Mouse (Mus musculus) MEL (cell line): ENCODE measurements around the gene Deup1. TPM values are rescaled to one million over a fixed set of nuclear protein-coding genes. Genes with fewer than 3 reads are reported as not detected.

Experiments used
- DNase-seq: peaks from one replicate; pipeline ENCODE4 v3.0.0; 2011; ENCODE audit warnings: low read depth, low spot score
- H3K27ac ChIP-seq: 2 replicates; pipeline ENCODE4 v1.5.1; 2012; ENCODE audit warnings: low read depth, mild to moderate bottlenecking, control low read depth, low read length, moderate library complexity; ENCODE audit not compliant: control insufficient read depth
- H3K27me3 ChIP-seq, 2 experiments: fragments of 150-350 bp in 1 of 2; sonication (generic) in 1 of 2; 2 replicates each; pipeline ENCODE4 v1.6.1; 2012; ENCODE audit warnings: low read length in 2 of 2, mild to moderate bottlenecking in 2 of 2, improper control_type of control experiment in 1 of 2, moderate library complexity in 1 of 2; ENCODE audit not compliant: insufficient read depth in 2 of 2, control insufficient read depth in 1 of 2
- H3K36me3 ChIP-seq, 2 experiments: 2 replicates each; pipeline ENCODE4 v1.6.1; 2012 to 2014; ENCODE audit warnings: low read length in 2 of 2, improper control_type of control experiment in 1 of 2, inconsistent platforms in 1 of 2, mild to moderate bottlenecking in 1 of 2; ENCODE audit not compliant: insufficient read depth in 2 of 2, control insufficient read depth in 1 of 2
- H3K4me1 ChIP-seq, 2 experiments: fragments of 150-350 bp in 1 of 2; sonication (generic) in 1 of 2; 2 replicates each; pipeline ENCODE4 v1.6.1; 2012; ENCODE audit warnings: low read length in 2 of 2, improper control_type of control experiment in 1 of 2, mild to moderate bottlenecking in 1 of 2; ENCODE audit not compliant: insufficient read depth in 2 of 2, control insufficient read depth in 1 of 2
- H3K4me3 ChIP-seq, 2 experiments: fragments of 150-350 bp in 1 of 2; sonication (generic) in 1 of 2; 2 replicates each; pipeline ENCODE4 v1.5.1; 2012; ENCODE audit warnings: low read depth in 2 of 2, low read length in 2 of 2, mild to moderate bottlenecking in 2 of 2, moderate library complexity in 2 of 2, control low read depth in 1 of 2, improper control_type of control experiment in 1 of 2; ENCODE audit not compliant: control insufficient read depth in 1 of 2, insufficient read depth in 1 of 2
- H3K79me2 ChIP-seq: 2 replicates; pipeline ENCODE4 v1.6.1; 2012; ENCODE audit warnings: mild to moderate bottlenecking, low read length, moderate library complexity; ENCODE audit not compliant: control insufficient read depth, poor library complexity, insufficient read depth
- H3K9ac ChIP-seq: 2 replicates; pipeline ENCODE4 v1.6.1; 2012; ENCODE audit warnings: low read depth, mild to moderate bottlenecking, control low read depth, low read length, moderate library complexity; ENCODE audit not compliant: control insufficient read depth, poor library complexity, severe bottlenecking
- H3K9me3 ChIP-seq: fragments of 150-350 bp; sonication (generic); replicated peaks from 2 replicates; pipeline ENCODE4 v1.6.1; 2012; ENCODE audit warnings: mild to moderate bottlenecking, low read length, improper control_type of control experiment, moderate library complexity; ENCODE audit not compliant: insufficient read depth
- CHD1 ChIP-seq: IDR thresholded peaks from 2 replicates; pipeline ENCODE4 v1.6.1; 2012; ENCODE audit warnings: low read depth, mild to moderate bottlenecking, inconsistent platforms, low read length, improper control_type of control experiment
- CHD2 ChIP-seq: IDR thresholded peaks from 2 replicates; pipeline ENCODE4 v1.6.1; 2011; ENCODE audit warnings: low read length, improper control_type of control experiment
- CTCF ChIP-seq, 3 experiments: IDR thresholded peaks in 2 of 3; conservative IDR thresholded peaks in 1 of 3; 2 replicates each; pipeline ENCODE4 v1.5.1; 2011 to 2012; ENCODE audit warnings: low read length in 3 of 3, low read depth in 2 of 3, mild to moderate bottlenecking in 2 of 3, improper control_type of control experiment in 1 of 3, inconsistent platforms in 1 of 3, mixed read lengths in 1 of 3, moderate library complexity in 1 of 3; ENCODE audit not compliant: control insufficient read depth in 1 of 3, insufficient read depth in 1 of 3, poor library complexity in 1 of 3, severe bottlenecking in 1 of 3
- E2F4 ChIP-seq: IDR thresholded peaks from 2 replicates; pipeline ENCODE4 v1.6.1; 2011; ENCODE audit warnings: low read depth, low read length, improper control_type of control experiment, borderline replicate concordance
- ELF1 ChIP-seq: IDR thresholded peaks from 2 replicates; pipeline ENCODE4 v1.6.1; 2014; ENCODE audit warnings: low read depth, mild to moderate bottlenecking, inconsistent platforms, low read length, improper control_type of control experiment, moderate library complexity
- ETS1 ChIP-seq: IDR thresholded peaks from 2 replicates; pipeline ENCODE4 v1.6.1; 2012; ENCODE audit warnings: low read depth, mild to moderate bottlenecking, inconsistent platforms, low read length, improper control_type of control experiment, moderate library complexity
- GABPA ChIP-seq: IDR thresholded peaks from 2 replicates; pipeline ENCODE4 v1.6.1; 2012; ENCODE audit warnings: low read depth, mild to moderate bottlenecking, inconsistent platforms, low read length, improper control_type of control experiment, moderate library complexity
- GATA1 ChIP-seq: IDR thresholded peaks from 2 replicates; pipeline ENCODE4 v1.6.1; 2011; ENCODE audit warnings: low read depth, low read length, improper control_type of control experiment
- JUND ChIP-seq: IDR thresholded peaks from 2 replicates; pipeline ENCODE4 v1.6.1; 2011; ENCODE audit warnings: low read depth, mild to moderate bottlenecking, improper control_type of control experiment, low read length
- KAT2A ChIP-seq: conservative IDR thresholded peaks from 2 replicates; pipeline ENCODE4 v1.6.1; 2012; ENCODE audit warnings: low read depth, low read length, improper control_type of control experiment, inconsistent platforms
- MAX ChIP-seq: IDR thresholded peaks from 2 replicates; pipeline ENCODE4 v1.6.1; 2011; ENCODE audit warnings: low read length, improper control_type of control experiment
- MAZ ChIP-seq: IDR thresholded peaks from 2 replicates; pipeline ENCODE4 v1.6.1; 2012; ENCODE audit warnings: low read depth, mild to moderate bottlenecking, inconsistent platforms, low read length, improper control_type of control experiment
- MEF2A ChIP-seq: IDR thresholded peaks from 2 replicates; pipeline ENCODE4 v1.6.1; 2014; ENCODE audit warnings: low read depth, mild to moderate bottlenecking, inconsistent platforms, low read length, improper control_type of control experiment; ENCODE audit not compliant: poor library complexity, insufficient replicate concordance, severe bottlenecking; ENCODE audit errors: extremely low read depth
- MXI1 ChIP-seq: IDR thresholded peaks from 2 replicates; pipeline ENCODE4 v1.6.1; 2011; ENCODE audit warnings: mild to moderate bottlenecking, low read depth, low read length, improper control_type of control experiment
- MYB ChIP-seq: IDR thresholded peaks from 2 replicates; pipeline ENCODE4 v1.6.1; 2011; ENCODE audit warnings: mild to moderate bottlenecking, low read depth, low read length, improper control_type of control experiment
- MYC ChIP-seq: IDR thresholded peaks from 2 replicates; pipeline ENCODE4 v1.6.1; 2011; ENCODE audit warnings: low read depth, mild to moderate bottlenecking, low read length, improper control_type of control experiment, moderate library complexity
- POLR2AphosphoS2 ChIP-seq: IDR thresholded peaks from 2 replicates; pipeline ENCODE4 v1.6.1; 2011; ENCODE audit warnings: low read length, improper control_type of control experiment
- POLR2AphosphoS5 ChIP-seq: IDR thresholded peaks from 2 replicates; pipeline ENCODE4 v1.6.1; 2012; ENCODE audit warnings: low read depth, borderline replicate concordance, mild to moderate bottlenecking, inconsistent platforms, low read length, moderate library complexity, mixed read lengths
- RCOR1 ChIP-seq: IDR thresholded peaks from 2 replicates; pipeline ENCODE4 v1.6.1; 2012; ENCODE audit warnings: low read depth, mild to moderate bottlenecking, inconsistent platforms, low read length, improper control_type of control experiment
- SIN3A ChIP-seq: IDR thresholded peaks from 2 replicates; pipeline ENCODE4 v1.6.1; 2012; ENCODE audit warnings: low read length, improper control_type of control experiment, inconsistent platforms
- SMC3 ChIP-seq: IDR thresholded peaks from 2 replicates; pipeline ENCODE4 v1.6.1; 2011; ENCODE audit warnings: low read depth, low read length, improper control_type of control experiment
- TAL1 ChIP-seq: IDR thresholded peaks from 2 replicates; pipeline ENCODE4 v1.6.1; 2012; ENCODE audit warnings: mild to moderate bottlenecking, inconsistent platforms, low read length, moderate library complexity, mixed read lengths
- TBP ChIP-seq: IDR thresholded peaks from 2 replicates; pipeline ENCODE4 v1.8.0; 2011; ENCODE audit warnings: low read depth, low read length, improper control_type of control experiment
- TCF12 ChIP-seq: IDR thresholded peaks from 2 replicates; pipeline ENCODE4 v1.6.1; 2014; ENCODE audit warnings: low read depth, mild to moderate bottlenecking, inconsistent platforms, low read length, improper control_type of control experiment, moderate library complexity
- USF1 ChIP-seq: IDR thresholded peaks from 2 replicates; pipeline ENCODE4 v1.6.1; 2014; ENCODE audit warnings: low read depth, mild to moderate bottlenecking, inconsistent platforms, low read length, improper control_type of control experiment, moderate library complexity
- USF2 ChIP-seq, 2 experiments: IDR thresholded peaks; 2 replicates each; pipeline ENCODE4 v1.6.1; 2011 to 2012; ENCODE audit warnings: improper control_type of control experiment in 2 of 2, low read length in 2 of 2, borderline replicate concordance in 1 of 2, inconsistent platforms in 1 of 2, low read depth in 1 of 2, mild to moderate bottlenecking in 1 of 2; ENCODE audit not compliant: insufficient read depth in 1 of 2
- ZC3H11A ChIP-seq: IDR thresholded peaks from 2 replicates; pipeline ENCODE4 v1.6.1; 2012; ENCODE audit warnings: low read depth, mild to moderate bottlenecking, inconsistent platforms, low read length, improper control_type of control experiment
- ZKSCAN1 ChIP-seq: IDR thresholded peaks from 2 replicates; pipeline ENCODE4 v1.6.1; 2012; ENCODE audit warnings: low read depth, mild to moderate bottlenecking, inconsistent platforms, low read length, improper control_type of control experiment, moderate library complexity
- ZNF384 ChIP-seq: IDR thresholded peaks from 2 replicates; pipeline ENCODE4 v1.6.1; 2012; ENCODE audit warnings: low read depth, mild to moderate bottlenecking, inconsistent platforms, low read length, improper control_type of control experiment
- polyA plus RNA-seq, 2 experiments: library from polyadenylated mRNA; stranded (reverse) in 1 of 2; unstranded in 1 of 2; fragments of >175 nt in 1 of 2; fragments of >200 nt in 1 of 2; gene quantifications; 2 replicates each; pipeline versions ENCODE4 v1.2.1 to v1.2.4; 2012; ENCODE audit warnings: low replicate concordance in 2 of 2, low read depth in 1 of 2; ENCODE audit not compliant: insufficient read length in 2 of 2, insufficient read depth in 1 of 2, missing spikeins in 1 of 2
- total RNA-seq: library from RNA; depleted of rRNA; stranded (reverse); fragments of 300-350 nt; gene quantifications from 2 replicates; pipeline ENCODE4 v1.2.3, GENCODE M21; 2012

The Deup1 gene
- total and polyA plus RNA-seq, 3 experiments = not detected

DNA sequence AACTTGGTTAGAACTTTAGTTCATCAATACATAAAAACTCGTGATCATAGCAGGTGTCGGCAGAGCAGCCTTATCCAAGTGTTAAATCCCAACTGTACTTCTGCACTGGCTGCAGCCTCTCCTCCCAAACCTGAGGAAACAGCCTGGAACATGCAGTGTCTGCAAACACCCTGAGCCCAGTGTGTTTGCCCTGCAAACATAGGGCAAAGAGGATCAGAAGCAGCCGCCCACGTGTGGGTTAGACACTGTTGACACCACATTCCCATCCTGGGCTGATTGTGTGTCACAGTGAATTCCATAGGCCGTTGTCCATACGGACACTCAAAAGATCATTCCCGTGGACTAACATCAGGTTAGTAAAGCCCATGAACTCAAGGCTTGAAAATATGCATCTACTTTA is 65.4 kb downstream of the Deup1 start:
- no peak overlapping the region for H3K9ac ChIP-seq
- no peak overlapping the region for H3K27ac ChIP-seq
- no peaks in the 10 kb centered on the region for H3K9me3 ChIP-seq
- no peaks in the 10 kb centered on the region for H3K36me3 ChIP-seq
- H3K4me1 ChIP-seq = no peaks in the 10 kb centered on the region
- H3K27me3 ChIP-seq = no peaks in the 10 kb centered on the region
- no peak for TF ChIP-seq ZNF384
- TF ChIP-seq CHD1 = no peak
- TF ChIP-seq KAT2A = no peak
- no peak for TF ChIP-seq ZC3H11A
- no peak for TF ChIP-seq USF2 (IDR thresholded peaks at IDR 0.05; ENCODE audit: borderline replicate concordance in 1 of 2, insufficient read depth in 1 of 2, low read depth in 1 of 2, low read length in 2 of 2)
- TF ChIP-seq ETS1 = no peak
- TF ChIP-seq TCF12 = no peak
- TF ChIP-seq SMC3 = no peak
- no peak for TF ChIP-seq MYB
- TF ChIP-seq GABPA = no peak
- no peak for TF ChIP-seq ELF1
- no peak for TF ChIP-seq MYC
- TF ChIP-seq GATA1 = no peak
- no peak for TF ChIP-seq TAL1
- no peak for TF ChIP-seq POLR2AphosphoS2
- TF ChIP-seq USF1 = no peak
- no peak for TF ChIP-seq E2F4
- TF ChIP-seq ZKSCAN1 = no peak
- TF ChIP-seq MAZ = no peak
- H3K4me3 ChIP-seq = no peak overlapping the region
- no peak for DNase-seq
- H3K79me2 ChIP-seq = no peaks in the 10 kb centered on the region

DNA sequence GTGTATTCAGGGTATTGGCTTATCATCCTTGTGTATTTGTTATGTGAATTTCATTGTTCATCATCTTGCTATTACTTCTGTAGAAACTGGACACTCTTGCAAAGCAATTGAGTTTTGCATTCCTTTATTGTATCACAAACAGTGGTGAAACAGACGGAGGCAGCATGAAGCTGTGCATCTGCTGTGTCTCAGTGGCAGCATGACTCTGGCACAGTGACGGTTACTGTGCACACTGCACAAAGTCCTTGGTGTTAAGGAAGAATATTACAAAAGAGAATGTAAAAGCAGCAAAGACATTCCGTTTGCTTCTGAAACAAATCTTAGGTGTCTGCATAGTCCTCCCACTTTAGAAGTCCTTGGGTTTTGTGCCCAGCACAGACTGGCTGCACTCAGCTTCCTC is 67.3 kb downstream of the Deup1 start:
- no peaks in the 10 kb centered on the region for H3K36me3 ChIP-seq
- no peak overlapping the region for H3K27ac ChIP-seq
- no peak overlapping the region for H3K4me3 ChIP-seq
- TF ChIP-seq CTCF (IDR thresholded peaks at IDR 0.05 in 2 of 3, conservative IDR thresholded peaks at IDR 0.05 in 1 of 3; ENCODE audit: control insufficient read depth in 1 of 3, insufficient read depth in 1 of 3, low read depth in 2 of 3, low read length in 3 of 3, poor library complexity in 1 of 3, severe bottlenecking in 1 of 3) (no peak), POLR2AphosphoS5 (no peak), TCF12 (no peak), MEF2A (no peak), MXI1 (no peak), MYB (no peak), KAT2A (no peak), ETS1 (no peak), JUND (no peak), RCOR1 (no peak), SMC3 (no peak), ZKSCAN1 (no peak), USF2 (IDR thresholded peaks at IDR 0.05; ENCODE audit: borderline replicate concordance in 1 of 2, insufficient read depth in 1 of 2, low read depth in 1 of 2, low read length in 2 of 2) (no peak), TBP (no peak), SIN3A (no peak), TAL1 (no peak), ZNF384 (no peak), USF1 (no peak), MAX (no peak), CHD2 (no peak)
- H3K9ac ChIP-seq = no peak overlapping the region
- no peaks in the 10 kb centered on the region for H3K79me2 ChIP-seq
- no peaks in the 10 kb centered on the region for H3K27me3 ChIP-seq
- no peak for DNase-seq
- no peaks in the 10 kb centered on the region for H3K9me3 ChIP-seq
- H3K4me1 ChIP-seq = no peaks in the 10 kb centered on the region
